ENCODE assay signal across 8 mouse cellular contexts in the genomic region with DNA sequence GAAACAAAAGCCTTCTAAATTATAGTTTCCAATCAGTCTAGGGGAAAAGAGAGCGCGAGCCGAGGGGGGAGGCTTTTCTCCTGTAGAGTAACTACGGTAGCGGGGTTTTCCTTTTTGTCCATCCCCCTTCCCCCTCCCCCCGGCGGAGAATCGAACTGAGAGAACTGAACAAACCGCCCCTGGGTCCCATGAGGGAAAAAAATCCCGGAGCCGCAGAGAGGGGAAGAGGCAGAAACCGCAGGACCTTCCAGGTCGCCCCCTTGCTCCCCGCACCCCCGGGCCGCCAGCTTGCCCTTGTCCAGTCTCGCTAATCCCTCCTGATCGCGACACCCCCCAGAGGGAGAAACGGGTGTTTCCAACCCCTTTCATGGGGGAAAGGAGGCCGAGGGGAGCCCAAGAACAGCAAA. TPM values are rescaled to one million over a fixed set of nuclear protein-coding genes. Genes with fewer than 3 reads are reported as not detected.
DNase-seq lines count a peak whose midpoint lies in the region; ATAC-seq lines count a peak whose summit lies in the region.

No protein-coding gene starts in this region.

- H3K4me3 ChIP-seq in forebrain, embryonic 15.5 days: peak overlapping the region; percentile 65

- H3K36me3 ChIP-seq in forebrain, embryonic 15.5 days: no peaks in the 10 kb centered on the region

- H3K9ac ChIP-seq in forebrain, embryonic 15.5 days (replicated peaks): peak overlapping the region; percentile 66

- no peaks in the 10 kb centered on the region for H3K9me3 ChIP-seq in forebrain, embryonic 15.5 days

- ATAC-seq in forebrain, embryonic 15.5 days (replicated peaks): peak; percentile 7; the same call in 1 of the 2 replicates

- peak overlapping the region; percentile 80 for H3K4me2 ChIP-seq in forebrain, embryonic 15.5 days (replicated peaks)

- peaks cover 36% of the 10 kb centered on the region for H3K4me1 ChIP-seq in forebrain, embryonic 15.5 days

- H3K27ac ChIP-seq in forebrain, embryonic 15.5 days (replicated peaks): peak overlapping the region; percentile 95

- no peaks in the 10 kb centered on the region for H3K27me3 ChIP-seq in forebrain, embryonic 15.5 days

- peak; percentile 56 for DNase-seq in MN1 (ENCODE audit: low spot score)
- peak; percentile 79 for DNase-seq in cerebellum, adult 11-12 months
- peak; percentile 63 for DNase-seq in heart, postnatal 4 days
- peak; percentile 45 to 52 for DNase-seq in layer of hippocampus, postnatal 14 days (ENCODE audit: low spot score in 2 of 2)
- DNase-seq in lung, postnatal 10 days: peak; percentile 67
- peak; percentile 67 for DNase-seq in right cerebral cortex, postnatal 4 days
- DNase-seq in yolk sac, embryonic 10.5 days (ENCODE audit: low spot score): peak; percentile 43

- 3% methylated on average over 21 of the region's 21 CpGs for WGBS in forebrain, embryonic 15.5 days

RNA-seq across cellular contexts. Expression of a gene that starts 0.9 kb away (rescaled TPM):
- polyA plus RNA-seq in forebrain, embryonic 15.5 days (2015; fragmentation: Nextera tagmentation; extraction: Ambion mirVana): 15.9 and 16.4 TPM in 2 replicates
- 10 to 100 TPM; 63.1 to 71.0 TPM for total RNA-seq in heart, postnatal 4 days (2021)
- total RNA-seq in layer of hippocampus, postnatal 14 days (2021): 100 to 1,000 TPM; 125 to 140 TPM

Comparison
In these comparisons a context has a peak if more than half of its experiments do, and no peak if none do; other contexts are left out.
1. Peak in every context shown above with its lines: DNase-seq, ATAC-seq, H3K4me3 ChIP-seq and H3K27ac ChIP-seq.